Mouse (Mus musculus) myocyte (in vitro differentiated cells): Measurements from ENCODE around the gene Pgm3.

Experiments used
- CEBPB ChIP-seq: IDR thresholded peaks from 2 replicates; pipeline ENCODE4 v1.6.1; 2011; ENCODE audit warnings: mild to moderate bottlenecking, moderate library complexity; ENCODE audit not compliant: poor library complexity, insufficient read depth, severe bottlenecking
- E2F4 ChIP-seq: IDR thresholded peaks from one replicate; pipeline ENCODE4 v1.6.1; 2011; ENCODE audit warnings: mild to moderate bottlenecking, control low read depth, moderate library complexity; ENCODE audit not compliant: insufficient read depth
- MAX ChIP-seq: IDR thresholded peaks from one replicate; pipeline ENCODE4 v1.6.1; 2011; ENCODE audit warnings: low read depth, mild to moderate bottlenecking, control low read depth
- POLR2A ChIP-seq: IDR thresholded peaks from one replicate; pipeline ENCODE4 v1.6.1; 2011; ENCODE audit warnings: low read depth, mild to moderate bottlenecking, control low read depth, moderate library complexity; ENCODE audit not compliant: insufficient read length
- TCF12 ChIP-seq: IDR thresholded peaks from one replicate; pipeline ENCODE4 v1.6.1; 2011; ENCODE audit warnings: mild to moderate bottlenecking, control low read depth; ENCODE audit not compliant: poor library complexity, insufficient read depth, severe bottlenecking
- USF1 ChIP-seq: IDR thresholded peaks from one replicate; pipeline ENCODE4 v1.6.1; 2011; ENCODE audit warnings: low read depth, mild to moderate bottlenecking, control low read depth, moderate library complexity

DNA sequence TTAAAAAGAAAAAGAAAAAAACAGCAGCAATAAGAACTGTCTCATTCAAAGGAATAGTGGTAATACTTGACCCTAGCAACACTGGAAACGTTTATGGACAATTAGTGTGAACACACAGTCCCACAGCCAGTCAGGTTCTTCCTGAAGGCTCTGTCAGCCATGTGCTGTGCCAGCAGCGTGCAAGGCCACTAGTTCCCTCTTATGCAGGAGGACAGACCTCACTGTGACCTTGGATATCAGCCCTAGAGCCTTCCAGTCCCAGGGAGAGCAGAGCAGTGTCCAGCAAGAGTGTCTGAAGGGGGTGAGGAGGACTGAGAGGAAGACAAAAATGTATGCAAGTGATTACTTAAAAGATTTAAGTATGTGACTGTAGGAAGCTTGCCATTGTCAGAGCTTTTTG is 46.0 kb downstream of the Pgm3 start:
- no peak for TF ChIP-seq POLR2A
- no peak for TF ChIP-seq USF1
- no peak for TF ChIP-seq TCF12
- no peak for TF ChIP-seq E2F4
- TF ChIP-seq MAX: no peak
- TF ChIP-seq CEBPB: no peak
